Mouse (Mus musculus) left cerebral cortex, adult 8-10 months (tissue): Measurements from ENCODE around the gene Ctxn1. TPM values are rescaled to one million over a fixed set of nuclear protein-coding genes. Genes with fewer than 3 reads are reported as not detected.

ENCODE experiments used
- DNase-seq, 2 experiments: peaks; one replicate each; pipeline ENCODE4 v3.0.0; 2022; ENCODE audit warnings: low spot score in 2 of 2
- total RNA-seq, 4 experiments: library from RNA; stranded (reverse); gene quantifications; 2 replicates each; pipeline ENCODE4 v1.2.4; 2022

Ctxn1 gene
- total RNA-seq, 4 experiments from 2014 or later, result 515 to 546 (median 526) TPM

DNA sequence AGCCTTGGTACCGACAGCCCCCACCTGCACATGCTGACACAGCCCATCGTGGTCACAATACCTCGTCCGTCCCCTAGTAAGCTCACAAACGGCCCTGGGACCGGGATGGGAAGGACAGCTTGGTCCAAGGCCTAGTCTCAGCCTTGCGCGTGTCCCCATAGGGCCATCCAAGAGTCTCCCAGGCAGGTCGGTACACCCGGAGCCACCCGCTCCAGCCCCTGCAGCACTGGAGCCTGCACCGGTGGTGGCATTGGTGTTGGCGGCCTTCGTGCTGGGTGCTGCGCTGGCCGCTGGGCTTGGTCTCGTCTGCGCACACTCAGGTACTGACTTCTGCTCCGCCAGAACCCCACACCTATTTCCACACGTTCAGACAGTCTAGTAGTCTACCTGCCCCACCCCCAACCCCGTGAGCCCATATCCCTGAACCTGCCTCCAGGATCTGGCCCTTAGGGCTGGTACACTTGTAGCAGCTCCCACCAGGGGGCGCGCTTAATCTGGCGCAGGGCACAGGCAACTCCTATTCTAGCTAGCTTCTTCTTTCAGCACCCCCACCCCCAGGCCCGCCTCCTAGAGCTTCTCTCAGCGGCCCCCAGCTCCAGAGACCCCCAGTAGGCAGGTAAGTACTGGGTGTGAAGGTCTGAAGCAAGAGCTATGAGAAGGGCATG lies 8.6 kb downstream of the Ctxn1 start:
- peak; percentile 67 to 80 for DNase-seq

- DNase-seq, result no peak
These were observed 9.9 kb downstream of the Ctxn1 start for GRCm38 (mm10) chr8:4249213-4249612.

GRCm38 (mm10) chr8:4247951-4248540 lies 11.0 kb downstream of the Ctxn1 start, which contains the start of gene Tgfbr3l:
Gene Tgfbr3l, plus strand, starts transcription at chr8:4248214.
- DNase-seq, result peak in 1 of 2 experiments; percentile 22

DNA sequence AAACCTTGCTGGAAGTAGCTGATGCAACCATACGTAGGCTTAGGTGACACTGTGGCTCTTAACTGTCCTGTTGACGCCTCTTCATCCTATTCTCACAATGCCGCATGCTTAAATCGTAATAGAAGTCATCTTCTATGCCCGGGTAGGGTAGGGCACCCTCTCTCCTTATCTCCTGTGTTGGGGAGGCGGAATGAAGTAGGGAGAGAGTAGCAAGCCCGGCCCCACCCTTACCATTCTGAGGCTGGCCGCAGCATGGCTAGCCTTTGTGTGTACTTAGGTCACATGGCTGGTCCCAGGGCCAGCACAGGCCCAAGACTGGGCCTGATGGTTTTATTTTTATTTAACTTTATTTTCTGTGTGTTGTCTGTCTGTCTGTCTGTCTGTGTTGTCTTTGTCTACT lies 11.8 kb downstream of the Ctxn1 start:
- DNase-seq, result no peak

DNA sequence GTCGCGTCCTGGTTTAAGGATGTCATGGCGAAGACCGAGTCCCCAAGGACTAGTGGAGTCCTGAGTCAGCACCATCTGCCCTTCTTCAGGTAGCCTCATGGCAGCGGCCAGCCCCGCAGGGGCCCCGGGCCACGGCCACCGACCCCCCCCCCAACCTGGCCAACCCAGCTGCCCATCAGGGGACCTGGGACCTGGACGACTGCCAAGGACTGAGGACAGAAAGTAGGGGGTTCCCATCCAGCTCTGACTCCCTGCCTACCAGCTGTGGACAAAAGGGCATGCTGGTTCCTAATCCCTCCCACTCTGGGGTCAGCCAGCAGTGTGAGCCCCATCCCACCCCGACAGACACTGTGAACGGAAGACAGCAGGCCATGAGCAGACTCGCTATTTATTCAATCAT lies 13.3 kb downstream of the Ctxn1 start:
- no peak for DNase-seq

DNA sequence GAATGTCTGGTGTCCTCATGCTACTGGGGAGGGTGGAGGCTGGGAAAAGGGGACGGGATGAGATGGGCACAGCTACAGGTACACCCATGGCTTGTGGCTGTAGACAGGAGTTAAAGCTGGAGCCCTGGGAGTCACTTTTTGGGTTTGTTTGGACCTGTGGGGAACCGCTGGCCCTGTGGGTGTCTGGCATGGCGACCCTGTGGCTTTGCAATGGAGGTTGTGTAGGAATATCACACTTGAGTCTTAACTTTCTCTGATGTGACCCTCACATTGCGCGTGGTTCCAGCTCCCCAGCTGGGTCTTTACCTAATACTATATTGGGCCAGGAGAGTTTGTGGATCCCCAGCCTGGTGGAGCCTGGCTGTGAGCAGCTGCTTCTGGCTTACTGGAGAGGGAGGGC lies 14.0 kb downstream of the Ctxn1 start:
- DNase-seq, result no peak

GRCm38 (mm10) chr8:4239193-4239890 lies 19.7 kb downstream of the Ctxn1 start:
- peak in 1 of 2 experiments; percentile 76 for DNase-seq

DNA sequence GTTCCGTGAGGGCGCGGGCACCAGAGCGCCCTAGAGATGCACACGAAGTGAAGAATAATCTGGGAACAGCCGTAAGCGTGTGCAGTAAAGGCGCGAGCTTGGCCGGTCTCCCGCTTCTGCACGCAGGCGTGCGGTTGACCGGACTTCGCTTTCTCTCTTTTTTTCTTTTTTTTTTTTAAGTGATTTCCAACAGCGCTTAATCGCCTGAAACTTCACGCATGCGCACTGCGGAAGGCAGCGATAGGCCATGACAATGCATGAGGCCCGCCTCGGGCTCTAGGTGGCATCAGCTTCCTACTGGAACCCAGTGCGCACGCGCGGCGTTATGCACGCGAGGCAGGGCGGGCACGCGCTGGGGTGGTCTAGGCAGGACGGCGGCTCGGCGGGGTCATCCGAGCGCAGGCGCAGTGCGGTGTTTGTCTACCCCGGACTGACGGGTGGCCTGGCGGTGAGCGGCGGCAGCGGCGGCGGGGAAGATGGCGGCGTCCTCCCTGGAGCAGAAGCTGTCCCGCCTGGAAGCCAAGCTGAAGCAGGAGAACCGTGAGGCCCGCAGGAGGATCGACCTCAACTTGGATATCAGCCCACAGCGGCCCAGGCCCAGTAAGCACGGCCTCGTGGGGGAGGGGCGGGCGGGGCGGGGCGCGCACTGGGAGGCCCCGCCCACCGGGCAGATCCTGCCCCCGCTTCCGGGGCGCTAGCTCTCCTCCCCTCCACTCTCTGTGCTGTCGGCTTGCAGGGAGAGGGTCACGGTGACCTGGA lies 20.5 kb downstream of the Ctxn1 start, which contains the start of the genes Map2k7 and Gm49320:
Gene Map2k7 (plus strand): TSS at position 307 of the 759 bp plus-strand sequence.
Gene Gm49320 (plus strand): TSS at position 432 of the 759 bp plus-strand sequence.
- peak; percentile 99 to 100 for DNase-seq

DNA sequence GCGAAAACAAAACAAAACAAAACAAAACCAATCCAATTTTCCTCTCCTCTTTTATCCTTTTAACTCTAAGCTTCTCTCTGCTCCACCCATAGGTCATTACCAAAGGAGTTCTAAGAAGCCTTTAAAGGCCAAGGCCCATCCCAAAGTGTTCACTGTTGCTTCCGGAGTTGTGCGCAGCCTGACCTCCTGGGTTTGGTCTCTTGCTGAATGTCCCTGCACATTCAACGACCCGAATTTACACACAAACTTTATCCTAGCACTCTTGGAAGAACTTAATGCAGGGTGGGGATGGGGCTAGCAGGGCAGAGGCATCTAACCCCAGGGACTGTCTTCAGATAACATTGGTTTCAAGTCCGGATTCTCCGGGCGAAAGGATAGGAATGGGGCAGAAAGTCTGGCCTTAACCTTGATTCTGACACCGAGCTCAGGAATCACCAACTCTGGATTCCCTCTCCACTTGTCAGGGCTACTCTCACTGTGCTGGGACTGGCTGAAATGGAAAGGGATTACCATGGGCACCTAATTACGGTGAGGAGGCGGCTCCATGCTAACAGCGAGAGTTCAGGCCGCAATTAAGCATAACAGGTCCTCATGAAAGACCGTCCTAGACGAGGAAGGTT lies 21.1 kb downstream of the Ctxn1 start:
- no peak for DNase-seq

DNA sequence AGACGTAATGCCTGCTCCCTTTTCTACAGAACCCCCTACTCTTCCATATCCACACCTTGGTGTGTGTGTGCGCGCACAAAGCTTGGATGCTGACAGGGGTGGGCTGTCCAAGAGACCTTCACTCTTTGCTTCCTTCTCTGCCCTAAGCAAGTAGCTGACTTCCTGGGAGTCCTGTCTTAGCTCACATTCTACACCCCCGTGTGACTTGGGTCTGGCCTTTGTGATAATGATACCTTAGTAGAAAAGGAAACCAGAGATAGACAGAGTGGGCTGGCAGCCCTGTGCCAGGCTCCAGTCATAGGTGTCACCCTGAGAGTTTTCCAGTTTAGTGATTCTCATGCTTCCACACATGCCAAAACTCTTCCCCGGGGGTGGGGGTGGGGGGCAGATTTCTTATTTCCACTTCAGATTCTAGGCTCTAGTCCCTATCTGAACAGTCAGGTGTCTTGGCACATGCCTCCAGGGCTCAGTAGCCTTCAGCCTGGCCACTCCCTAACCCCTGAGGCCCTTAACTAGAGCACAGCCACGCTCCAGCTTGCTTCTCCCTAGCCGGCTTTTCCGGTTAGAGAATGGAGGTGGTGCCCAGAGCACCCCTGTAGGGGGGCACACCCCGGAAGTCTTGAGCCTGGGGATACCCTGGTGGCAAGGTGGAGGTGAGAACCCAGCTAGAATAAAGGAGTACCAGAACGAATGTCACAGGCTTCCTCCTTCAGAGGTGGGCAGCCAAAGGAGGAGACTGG lies 28.3 kb downstream of the Ctxn1 start:
- DNase-seq, result no peak

GRCm38 (mm10) chr8:4229784-4230183 lies 29.3 kb downstream of the Ctxn1 start:
- DNase-seq, result no peak

DNA sequence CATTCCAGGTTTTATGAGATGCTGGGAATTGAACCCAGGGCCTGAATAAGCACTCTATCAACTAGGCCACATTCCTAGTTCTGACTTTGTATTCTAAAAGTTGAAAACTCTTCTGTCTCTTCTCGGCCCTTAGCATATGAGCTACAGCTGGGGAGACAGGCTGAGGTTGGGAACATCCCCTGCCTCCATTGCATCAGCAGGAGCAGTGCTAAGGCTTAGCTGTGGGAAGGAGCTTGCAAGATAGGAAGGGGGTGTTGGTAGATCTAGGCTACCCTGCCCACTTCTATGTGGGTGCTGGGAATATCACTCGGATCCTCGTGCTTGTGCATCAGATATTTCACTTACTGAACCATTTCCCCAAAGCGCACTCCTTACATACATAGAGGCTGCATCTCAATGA lies 31.2 kb downstream of the Ctxn1 start:
- DNase-seq, result no peak

- no peak for DNase-seq
These were observed 32.2 kb downstream of the Ctxn1 start, which contains the start of gene Lrrc8e for GRCm38 (mm10) chr8:4226739-4227347. Gene Lrrc8e, plus strand, starts transcription at chr8:4226827.

DNA sequence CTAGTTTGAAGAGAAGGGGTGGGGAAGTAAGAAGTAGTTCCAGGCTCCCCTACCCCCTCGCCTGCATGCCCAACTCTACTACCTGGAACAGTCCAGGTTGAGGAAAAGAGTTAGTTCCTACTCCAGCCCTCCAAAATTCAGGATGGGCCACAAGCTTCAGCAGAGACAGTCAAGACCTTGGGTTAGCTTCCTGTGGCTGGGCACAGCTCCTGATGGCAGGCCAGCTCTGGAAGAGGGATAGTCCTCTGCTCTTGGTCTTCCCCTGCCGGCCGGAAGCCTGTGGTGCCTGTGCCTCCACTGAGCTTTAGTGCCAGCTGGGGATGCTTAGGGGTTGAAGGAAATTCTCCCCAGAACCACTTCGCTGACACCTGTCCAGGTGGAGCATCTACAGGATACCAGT lies 32.8 kb downstream of the Ctxn1 start:
- DNase-seq, result no peak

DNA sequence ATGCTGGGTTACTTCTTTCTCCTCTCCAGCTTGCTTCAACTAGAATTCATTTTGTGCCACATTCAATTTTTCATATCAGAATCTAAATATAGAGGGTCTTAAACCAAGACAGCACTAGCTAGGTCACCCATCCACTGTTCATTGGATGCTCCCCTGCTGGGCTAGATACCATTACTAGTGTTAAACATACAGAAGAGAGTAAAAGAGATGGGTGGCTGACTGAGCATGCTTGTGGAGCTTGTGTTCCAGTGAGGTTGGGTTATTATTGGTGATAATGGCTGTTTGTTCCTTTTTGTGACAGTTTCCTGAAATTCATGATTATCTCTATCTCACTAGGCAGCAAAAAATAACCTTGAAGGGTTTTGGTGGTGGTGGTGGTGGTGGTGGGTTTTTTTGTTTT lies 37.0 kb downstream of the Ctxn1 start:
- no peak for DNase-seq

DNA sequence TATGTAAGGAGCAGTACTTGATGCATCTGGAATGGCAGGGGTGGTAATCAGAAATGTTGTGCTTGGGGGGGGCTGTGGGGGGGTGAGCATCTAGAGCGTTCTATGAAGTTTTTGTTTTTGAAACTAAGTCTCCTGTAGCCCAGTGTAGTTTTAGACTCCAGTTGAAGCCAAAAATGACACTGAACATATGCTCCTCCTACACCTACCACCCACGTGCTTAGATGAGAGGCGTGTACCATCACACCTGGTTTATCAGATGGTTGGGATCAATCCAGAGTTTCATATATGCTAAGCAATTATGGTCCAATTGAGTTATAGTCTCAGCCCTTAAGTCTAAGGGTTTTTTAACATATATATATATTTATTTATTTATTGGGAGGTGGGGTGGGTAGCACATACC lies 39.5 kb downstream of the Ctxn1 start:
- peak in 1 of 2 experiments; percentile 50 for DNase-seq

- DNase-seq, result peak in 1 of 2 experiments; percentile 62
These were observed 42.1 kb downstream of the Ctxn1 start, which contains the start of gene Prr36 for GRCm38 (mm10) chr8:4216791-4217621. Gene Prr36, minus strand, starts transcription at chr8:4217459.

DNA sequence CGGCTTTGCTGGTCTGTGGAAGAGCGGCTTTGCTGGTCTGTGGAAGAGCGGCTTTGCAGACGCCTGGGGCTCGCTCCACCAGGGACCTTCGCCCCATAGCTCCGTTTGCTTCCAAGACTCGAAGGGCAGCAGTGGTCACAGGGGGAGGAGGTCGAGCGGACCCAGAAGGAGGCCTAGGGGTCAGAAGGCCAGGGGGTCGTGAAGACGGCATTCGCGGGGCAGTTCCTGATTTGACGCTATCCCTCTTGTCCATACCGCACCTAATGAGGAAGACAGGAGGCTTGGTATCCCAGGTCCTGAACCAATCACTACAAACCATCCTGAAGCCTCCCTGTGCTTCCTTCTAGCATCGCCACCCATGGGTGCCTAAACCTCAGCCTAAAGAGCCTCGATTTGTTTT lies 42.8 kb downstream of the Ctxn1 start:
- no peak for DNase-seq
